Mouse (Mus musculus) lung, adult 10 weeks (tissue): ENCODE results near the gene Espl1. TPM values are rescaled to one million over a fixed set of nuclear protein-coding genes. Genes with fewer than 3 reads are reported as not detected.

Experiments used
- polyA plus RNA-seq: library from polyadenylated mRNA; stranded (reverse); fragments of 350-450 nt; fragmentation: Illumina TruSeq; extraction: RNeasy Lipid Tissue Mini Kit (QIAGEN cat#74804); gene quantifications from one replicate; pipeline ENCODE4 v1.2.3, GENCODE M21; 2014; ENCODE audit warnings: low read depth, low replicate concordance; ENCODE audit not compliant: insufficient read depth

Gene Espl1
- polyA plus RNA-seq = 1.2 TPM

DNA sequence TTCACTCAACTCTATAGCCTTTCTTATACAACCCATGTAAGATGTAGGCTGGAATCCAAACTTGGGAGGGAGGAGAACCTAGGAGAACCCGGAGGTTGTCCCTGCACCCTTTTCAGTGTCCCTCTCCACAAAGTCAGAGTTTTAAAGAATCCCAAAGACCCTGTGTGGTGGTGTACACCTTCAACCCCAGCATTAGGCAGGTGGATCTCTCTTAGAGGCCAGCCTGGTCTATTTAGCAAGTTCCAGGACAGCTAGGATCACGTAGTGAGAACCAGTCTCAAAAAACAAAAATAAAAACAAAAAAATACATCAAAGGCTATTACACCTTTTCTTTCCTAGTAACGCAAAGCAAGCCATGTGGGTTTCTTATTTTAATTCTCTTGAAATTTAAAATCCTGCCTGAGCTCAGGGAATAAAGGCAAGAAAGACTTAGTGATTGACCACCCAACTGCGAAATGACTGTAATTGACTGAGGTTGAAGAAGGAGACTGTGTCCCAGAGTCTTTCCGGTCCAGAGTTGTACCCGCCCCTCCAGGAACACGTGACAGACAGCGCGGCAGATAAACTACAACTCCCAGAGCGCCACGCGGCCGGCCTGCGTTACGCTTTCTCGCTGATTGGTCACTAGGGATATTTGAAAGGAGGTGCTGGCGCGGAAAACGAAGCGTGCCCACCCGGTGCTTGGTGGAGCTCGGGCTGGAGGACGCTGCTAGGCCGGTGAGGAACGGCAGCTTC lies at the start of gene Espl1:
Espl1 (plus strand) TSS at position 634 of the 735 bp plus-strand sequence.

DNA sequence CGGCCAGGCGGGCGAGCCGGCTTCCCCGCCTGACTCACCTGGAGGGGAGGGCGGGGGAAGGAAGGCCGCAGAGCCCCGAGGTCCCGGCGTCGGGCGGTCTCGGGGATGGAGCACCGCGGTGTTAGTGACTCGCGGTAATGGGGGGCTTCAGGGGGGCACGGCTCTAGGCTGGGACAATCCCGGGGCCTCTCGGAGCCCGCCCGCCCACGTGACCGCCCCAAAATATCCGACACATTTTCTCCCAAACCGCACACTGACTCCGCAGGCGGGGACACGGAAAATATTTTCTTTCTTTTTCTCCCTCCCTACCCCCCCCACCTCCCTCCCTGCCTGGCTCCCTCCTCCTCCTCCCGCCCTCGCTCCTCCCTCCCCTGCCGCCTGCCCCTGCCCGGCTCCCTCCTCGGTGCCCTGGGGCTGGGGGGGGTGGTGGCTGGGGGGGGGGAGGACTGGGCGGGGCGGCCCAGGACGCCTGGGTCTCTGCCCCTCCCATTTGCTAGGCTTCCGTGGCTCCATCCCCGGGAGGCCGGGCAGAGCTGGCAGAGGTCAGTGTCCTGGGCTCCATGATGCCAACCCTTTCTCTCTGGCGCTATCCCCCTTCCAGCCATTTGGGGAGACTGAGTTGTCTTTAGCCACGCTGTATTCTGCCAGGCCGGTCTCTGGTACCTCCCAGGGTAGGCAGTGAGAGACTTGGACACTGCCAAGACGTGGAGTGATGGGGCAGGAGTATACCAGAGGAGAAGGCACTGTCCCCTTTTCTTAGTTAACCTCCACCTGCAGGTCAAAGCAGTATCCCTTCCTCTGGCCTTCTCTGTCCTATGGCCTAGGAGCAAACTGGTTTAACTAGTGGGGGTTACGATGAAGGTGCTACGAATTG lies 38.6 kb upstream of the Espl1 start, which contains the start of gene Rarg:
Rarg (minus strand) TSS at position 316 of the 874 bp plus-strand sequence.

DNA sequence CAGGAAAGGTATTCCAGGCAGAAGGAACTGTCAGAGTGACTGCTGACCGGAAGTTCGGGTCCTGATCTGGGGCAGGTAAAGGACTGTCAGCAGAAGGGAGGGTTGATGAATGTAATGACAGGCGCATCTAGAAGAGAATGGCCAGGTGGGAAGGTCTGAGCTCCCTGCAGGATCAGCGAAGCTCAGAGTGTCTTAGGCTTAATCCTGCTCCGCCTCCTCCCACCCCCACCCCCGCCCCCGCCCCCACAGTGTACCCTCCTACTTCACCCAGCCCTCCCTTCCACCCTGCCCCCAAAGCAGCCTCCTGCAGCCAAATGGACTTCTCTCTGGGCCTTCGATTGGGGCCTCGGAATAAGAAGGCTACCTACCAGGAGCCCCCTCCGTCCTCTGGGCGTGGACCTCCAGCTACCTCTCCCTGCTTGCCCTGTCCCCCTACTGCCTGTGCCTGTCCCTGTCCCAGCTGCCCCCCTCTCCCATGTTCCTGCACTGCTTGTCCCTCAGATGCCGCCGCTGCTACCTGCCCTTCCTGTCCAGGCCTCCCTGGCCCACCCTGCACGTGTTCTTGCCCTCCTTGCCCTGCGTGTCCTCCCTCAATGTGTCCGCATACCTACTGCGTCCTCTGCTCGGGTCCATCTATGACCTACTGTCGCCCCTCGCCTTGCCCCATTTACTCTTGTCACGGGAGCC lies 25.6 kb upstream of the Espl1 start, which contains the start of gene Gm9918:
Gm9918 (plus strand) TSS at position 290 of the 687 bp plus-strand sequence.

DNA sequence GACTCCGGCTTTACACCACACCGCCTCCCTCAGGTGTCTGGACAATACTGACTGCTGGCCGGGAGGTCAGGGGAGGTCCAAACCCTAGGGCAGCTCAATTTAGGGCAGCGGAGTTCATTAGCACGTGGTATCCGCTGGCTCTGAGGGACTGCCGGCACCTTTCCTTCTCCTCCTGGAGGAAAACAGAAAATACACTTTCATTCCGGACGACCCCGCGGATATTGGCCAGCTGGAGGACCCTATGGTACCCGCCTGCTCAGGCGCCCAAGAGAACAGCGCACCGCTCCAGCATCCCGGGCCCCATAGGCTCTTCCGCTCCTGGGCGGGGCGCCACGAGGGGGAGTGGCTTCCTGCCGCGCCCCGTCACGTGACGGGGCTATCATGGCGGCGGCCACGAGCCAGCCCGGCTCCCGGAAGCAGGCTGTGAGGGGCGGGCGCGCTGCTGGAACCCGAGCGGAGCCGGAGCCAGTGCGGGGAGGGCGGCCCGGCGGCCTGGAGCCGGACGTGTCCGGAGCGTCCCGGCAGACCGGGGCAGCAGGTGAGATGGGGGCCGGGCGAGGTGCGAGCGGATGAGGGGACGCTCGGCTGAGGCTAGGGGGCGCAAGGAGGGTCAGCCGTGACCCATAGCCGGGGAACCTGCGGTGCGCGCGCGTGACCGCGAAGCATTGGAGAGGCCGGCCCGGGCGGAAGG lies 16.8 kb upstream of the Espl1 start, which contains the start of gene Mfsd5:
Mfsd5 (plus strand) TSS at position 363 of the 691 bp plus-strand sequence.

DNA sequence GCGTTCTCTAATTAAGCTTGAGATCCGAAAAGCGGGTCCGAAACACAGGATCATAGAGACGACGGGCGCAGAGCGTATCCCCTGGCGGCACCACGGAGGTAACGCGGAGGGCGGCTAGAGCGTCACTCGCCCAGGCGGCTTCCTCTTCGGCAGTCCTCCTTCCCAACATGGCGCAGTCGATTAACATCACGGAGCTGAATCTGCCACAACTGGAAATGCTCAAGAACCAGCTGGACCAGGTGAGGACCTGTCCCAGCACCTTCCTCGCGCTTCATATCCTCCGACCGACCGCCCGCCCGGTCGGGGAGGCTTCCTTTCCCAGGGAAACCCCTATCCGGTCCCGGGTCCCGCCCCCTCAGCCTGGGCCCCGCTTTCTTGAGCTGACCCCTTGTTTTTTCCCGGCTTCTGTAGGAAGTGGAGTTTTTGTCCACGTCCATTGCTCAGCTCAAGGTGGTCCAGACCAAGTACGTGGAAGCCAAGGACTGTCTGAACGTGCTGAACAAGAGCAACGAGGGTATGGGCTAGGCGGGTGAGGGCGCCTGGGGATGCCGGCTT lies 30.0 kb downstream of the Espl1 start, which contains the start of gene Pfdn5:
Pfdn5 (plus strand) TSS at position 95 of the 555 bp plus-strand sequence.

DNA sequence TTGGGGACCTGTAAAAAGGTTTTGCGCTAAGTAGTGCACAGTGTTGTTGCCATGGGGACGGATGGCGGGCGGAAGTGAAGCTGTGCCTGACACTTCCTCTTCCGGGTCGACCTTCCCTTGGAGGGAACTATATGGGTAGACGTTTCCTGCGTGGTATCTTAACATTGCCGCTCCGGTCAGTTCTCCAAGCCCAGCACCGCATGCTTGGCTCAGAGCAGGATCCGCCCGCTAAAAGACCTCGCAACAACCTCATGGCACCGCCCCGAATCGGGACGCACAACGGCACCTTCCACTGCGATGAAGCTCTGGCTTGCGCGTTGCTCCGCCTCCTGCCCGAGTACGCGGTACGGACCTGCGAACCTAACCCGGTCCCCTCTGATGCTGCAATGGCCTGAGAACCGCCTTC lies 35.5 kb downstream of the Espl1 start, which contains the start of gene Myg1:
Myg1 (plus strand) TSS at position 100 of the 406 bp plus-strand sequence.

DNA sequence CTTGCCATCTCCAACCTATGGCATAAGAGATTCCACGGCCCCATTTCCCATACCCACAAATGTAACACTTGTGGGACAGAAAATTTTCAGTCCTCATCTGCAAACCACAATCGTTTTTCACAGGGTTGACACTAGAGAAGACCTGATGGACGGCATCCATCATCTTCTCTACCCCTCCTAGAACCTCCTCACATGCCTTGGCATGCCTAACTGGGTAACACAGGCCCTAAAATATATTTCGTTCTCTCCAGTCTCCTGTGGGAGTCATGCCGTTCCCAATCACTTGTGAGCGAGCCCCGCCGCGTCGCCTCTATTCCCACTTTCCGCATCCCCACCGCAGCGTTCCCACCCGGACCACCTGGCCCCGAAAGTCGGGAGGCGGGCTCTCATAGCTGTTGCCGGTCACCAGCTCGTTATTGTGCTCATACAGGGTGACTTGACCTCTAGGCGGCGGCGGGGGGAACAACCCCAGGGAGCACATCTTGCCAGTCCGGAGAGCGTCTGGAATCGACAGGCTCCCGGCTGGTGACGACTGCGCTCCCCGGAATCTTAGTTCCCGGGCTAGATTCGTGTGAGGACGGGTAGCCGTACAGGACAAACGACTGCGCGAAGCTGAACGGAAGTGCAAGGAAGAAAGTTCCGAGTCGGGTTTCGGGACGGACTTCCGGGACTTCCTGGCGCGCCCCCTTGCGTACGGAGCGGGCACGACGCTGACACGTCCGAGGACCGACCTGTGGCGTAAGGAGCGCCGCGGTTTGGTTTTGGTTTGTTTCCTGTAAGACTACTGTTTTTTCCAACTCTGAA lies 54.3 kb downstream of the Espl1 start, which contains the start of gene Aaas:
Aaas (minus strand) TSS at position 634 of the 804 bp plus-strand sequence.

DNA sequence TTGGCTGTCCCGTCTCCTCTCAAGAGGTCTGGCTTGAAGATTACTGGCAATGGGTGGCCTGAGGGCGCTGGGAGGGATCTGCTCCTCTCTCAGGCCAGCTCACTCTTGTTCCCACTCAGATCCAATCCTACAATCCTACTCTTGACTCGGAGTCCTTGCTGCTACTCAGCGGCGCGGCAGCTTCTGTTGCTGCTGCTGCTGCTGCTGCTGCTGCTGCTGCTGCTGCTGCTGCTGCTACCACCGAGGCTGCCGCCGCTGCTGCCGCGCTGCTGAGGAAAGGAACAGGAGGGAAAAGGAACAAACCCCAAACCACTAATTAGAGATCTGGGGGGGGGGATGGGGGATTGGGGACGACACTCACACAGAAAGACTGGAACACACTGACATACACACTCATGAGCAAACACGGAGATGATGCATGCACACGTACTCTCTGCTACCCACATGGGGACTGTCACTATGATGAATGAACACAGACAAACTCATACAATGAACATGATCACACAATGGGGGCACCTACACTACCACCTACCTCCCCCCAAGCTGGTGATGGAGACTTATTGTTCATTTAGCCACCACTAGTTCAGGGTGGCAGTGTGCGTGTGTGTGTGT lies 70.8 kb downstream of the Espl1 start, which contains the start of gene Sp7:
Sp7 (minus strand) TSS at position 450 of the 612 bp plus-strand sequence.

Other genes starting within 250 kb of the Espl1 start
- 66.8 TPM for gene Eif4b, start 222.5 kb upstream of the Espl1 start, polyA plus RNA-seq
- 166 TPM for gene Tns2, start 195.9 kb upstream of the Espl1 start, polyA plus RNA-seq
- gene Spryd3, start 160.0 kb upstream of the Espl1 start, polyA plus RNA-seq = 27.8 TPM
- gene Igfbp6, start 151.9 kb upstream of the Espl1 start, polyA plus RNA-seq = 398 TPM
- gene Soat2, start 145.7 kb upstream of the Espl1 start, polyA plus RNA-seq = 0.20 TPM
- 35.1 TPM for gene Zfp740, start 93.0 kb upstream of the Espl1 start, polyA plus RNA-seq
- gene Csad, start 91.5 kb upstream of the Espl1 start, polyA plus RNA-seq = 26.9 TPM
- 31.0 TPM for gene Itgb7, start 64.3 kb upstream of the Espl1 start, polyA plus RNA-seq
- 32.8 TPM for gene Rarg, start 38.7 kb upstream of the Espl1 start, polyA plus RNA-seq
- gene Gm9918, start 25.7 kb upstream of the Espl1 start, polyA plus RNA-seq = 0.10 TPM
- 38.5 TPM for gene Mfsd5, start 16.8 kb upstream of the Espl1 start, polyA plus RNA-seq
- gene Pfdn5, start 29.9 kb downstream of the Espl1 start, polyA plus RNA-seq = 792 TPM
- 41.8 TPM for gene Myg1, start 35.4 kb downstream of the Espl1 start, polyA plus RNA-seq
- 13.3 TPM for gene Aaas, start 54.5 kb downstream of the Espl1 start, polyA plus RNA-seq
- gene Sp7, start 70.9 kb downstream of the Espl1 start, polyA plus RNA-seq = not detected
- 12.7 TPM for gene Sp1, start 109.9 kb downstream of the Espl1 start, polyA plus RNA-seq
- 9.2 TPM for gene Amhr2, start 149.1 kb downstream of the Espl1 start, polyA plus RNA-seq
- 139 TPM for gene Prr13, start 162.8 kb downstream of the Espl1 start, polyA plus RNA-seq
- 289 TPM for gene Pcbp2, start 174.3 kb downstream of the Espl1 start, polyA plus RNA-seq
- not detected for gene Gm10337, start 207.5 kb downstream of the Espl1 start, polyA plus RNA-seq
- 3.0 TPM for gene Map3k12, start 220.8 kb downstream of the Espl1 start, polyA plus RNA-seq
- gene Tarbp2, start 221.9 kb downstream of the Espl1 start, polyA plus RNA-seq = 23.7 TPM
- 3.4 TPM for gene Npff, start 228.7 kb downstream of the Espl1 start, polyA plus RNA-seq